Mouse (Mus musculus) spleen, postnatal 14 days (tissue): ENCODE measurements around the gene Mael.

ENCODE experiments used
- DNase-seq, 2 experiments: peaks; one replicate each; pipeline ENCODE4 v3.0.0; 2021 to 2022; ENCODE audit warnings: low spot score in 2 of 2

The Mael gene

DNA sequence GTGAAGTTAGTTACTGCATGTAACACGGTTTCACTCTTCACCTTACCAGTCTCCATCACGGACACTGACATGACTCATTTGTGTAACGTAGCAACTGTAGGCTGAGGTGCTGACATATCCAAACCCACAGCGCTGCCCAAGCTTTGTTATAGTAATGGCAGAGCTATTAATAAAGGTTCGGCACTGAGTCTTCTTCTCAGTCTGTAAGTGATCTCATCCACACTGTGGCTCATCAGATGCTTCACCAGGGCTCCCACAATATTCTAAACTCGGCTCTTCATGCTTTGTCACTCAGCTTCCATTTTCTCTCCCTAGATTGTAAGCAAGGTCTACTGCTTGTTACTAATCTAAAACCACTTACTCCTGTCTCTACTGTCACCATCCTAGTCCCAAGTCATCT lies 29.2 kb downstream of the Mael start:
- no peak for DNase-seq

- DNase-seq: no peak
Observed at GRCm38 (mm10) chr1:166205159-166205558, 33.4 kb downstream of the Mael start.

- DNase-seq: no peak
Observed at GRCm38 (mm10) chr1:166204171-166204570, 34.4 kb downstream of the Mael start.

DNA sequence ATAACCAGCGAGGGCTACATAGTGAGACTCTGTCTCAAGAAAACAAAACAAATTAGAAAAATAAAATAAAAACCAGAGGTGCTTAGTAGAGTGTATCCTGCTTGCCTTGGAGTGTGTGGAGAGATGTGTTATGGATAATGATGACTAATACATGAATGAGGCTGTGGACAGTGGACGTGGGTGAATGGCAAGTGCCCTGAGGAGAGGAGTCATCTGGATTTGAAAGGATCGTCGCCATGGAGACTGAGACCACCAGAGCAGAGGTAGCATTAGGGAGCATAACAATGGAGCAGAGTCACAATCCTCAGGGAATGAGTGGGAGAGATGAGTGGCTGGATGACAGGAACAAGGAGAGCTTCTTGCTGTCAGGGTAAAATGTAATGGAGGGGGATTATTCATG lies 48.7 kb downstream of the Mael start:
- DNase-seq: no peak

DNA sequence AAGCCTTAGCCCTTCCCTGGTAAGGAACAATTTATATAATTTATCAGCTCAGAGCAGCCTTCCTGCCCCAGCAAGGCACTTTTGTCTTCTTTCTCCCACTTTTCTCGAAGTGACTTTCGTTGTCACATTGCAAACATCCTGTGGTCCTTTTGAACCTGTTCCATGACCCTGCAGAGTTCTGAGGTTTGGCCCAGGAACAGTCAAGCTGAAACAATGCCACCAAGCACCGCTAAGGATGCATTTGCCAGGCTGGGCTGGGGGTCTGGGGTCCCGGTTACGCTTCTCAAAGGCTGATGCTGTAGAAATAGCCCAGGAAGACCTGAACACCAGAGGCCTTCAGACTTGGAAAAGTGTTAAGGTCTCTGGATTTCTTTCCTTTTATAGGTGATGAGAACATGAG lies 53.2 kb downstream of the Mael start:
- no peak for DNase-seq

- no peak for DNase-seq
Observed at GRCm38 (mm10) chr1:166184391-166185229, 53.9 kb downstream of the Mael start.

DNA sequence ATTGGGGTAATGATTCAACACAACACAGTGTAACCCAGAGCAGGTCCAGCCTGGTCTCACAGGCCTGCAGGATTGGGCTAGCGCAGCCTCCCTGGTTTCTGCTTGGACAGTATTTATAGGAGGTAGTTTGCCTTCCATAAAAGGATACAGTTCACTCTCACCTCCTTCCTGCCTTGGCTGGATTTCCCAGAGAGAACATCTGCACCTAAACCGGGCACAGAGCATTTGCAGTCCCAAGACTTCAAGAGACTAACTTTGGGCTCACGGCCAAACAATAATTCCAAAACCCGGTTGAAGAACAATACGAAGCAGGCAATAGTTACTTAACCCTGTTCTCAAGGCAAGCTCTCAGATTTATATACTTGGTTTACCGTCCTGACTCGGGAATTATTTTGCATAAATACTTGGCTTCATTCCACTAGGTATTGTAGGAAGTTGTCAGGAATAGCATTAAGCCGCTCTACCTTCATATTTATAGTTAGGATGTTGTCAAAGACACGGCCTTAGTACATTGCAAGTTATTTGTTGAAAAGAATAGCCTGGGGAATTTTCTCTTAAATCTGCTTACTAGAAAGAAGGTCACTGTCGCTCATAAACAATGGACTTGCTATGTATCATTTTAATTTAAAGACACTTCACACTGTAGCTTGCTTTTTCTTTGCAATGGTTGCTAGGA lies 55.5 kb downstream of the Mael start:
- no peak for DNase-seq

- DNase-seq: no peak
Observed at GRCm38 (mm10) chr1:166181510-166181909, 57.0 kb downstream of the Mael start.

DNA sequence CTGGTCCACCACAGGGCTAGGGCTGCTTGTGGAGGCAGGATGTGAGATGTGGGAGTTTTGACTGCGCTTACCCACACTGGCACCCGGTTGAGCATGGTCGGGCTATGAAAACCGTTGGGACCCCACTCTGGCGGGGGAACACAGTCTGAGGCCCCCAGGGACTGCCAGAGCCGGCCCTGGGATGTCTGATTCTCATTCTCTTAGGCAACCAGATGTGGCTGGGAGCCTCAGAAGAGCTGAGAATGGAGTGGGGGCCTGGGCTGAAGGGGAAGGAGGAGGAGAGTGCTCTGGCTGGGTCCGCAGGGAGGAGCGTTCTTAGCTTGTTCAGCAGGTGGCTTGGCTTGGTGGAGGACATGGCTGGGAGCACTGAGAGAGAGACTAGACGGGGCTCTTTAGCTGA lies 64.9 kb downstream of the Mael start:
- no peak for DNase-seq

DNA sequence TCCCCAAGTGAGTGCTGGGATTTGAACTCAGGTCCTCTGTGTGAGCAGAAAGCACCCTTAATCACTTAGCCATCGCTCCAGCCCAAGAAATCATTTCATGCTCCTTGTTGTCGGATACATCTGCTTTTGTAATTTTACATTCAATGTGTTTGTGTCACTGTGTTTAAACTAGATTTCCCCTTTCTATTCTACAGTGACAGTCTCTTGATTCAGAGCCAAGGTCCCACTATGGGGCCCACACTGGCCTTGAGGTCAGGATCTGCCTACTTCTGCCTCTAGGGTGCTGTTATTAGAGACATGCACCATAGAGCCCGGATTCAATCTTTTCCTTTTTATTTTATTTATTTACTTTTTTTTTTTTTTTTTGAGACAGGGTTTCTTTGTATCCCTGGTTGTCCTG lies 65.6 kb downstream of the Mael start:
- DNase-seq: no peak

DNA sequence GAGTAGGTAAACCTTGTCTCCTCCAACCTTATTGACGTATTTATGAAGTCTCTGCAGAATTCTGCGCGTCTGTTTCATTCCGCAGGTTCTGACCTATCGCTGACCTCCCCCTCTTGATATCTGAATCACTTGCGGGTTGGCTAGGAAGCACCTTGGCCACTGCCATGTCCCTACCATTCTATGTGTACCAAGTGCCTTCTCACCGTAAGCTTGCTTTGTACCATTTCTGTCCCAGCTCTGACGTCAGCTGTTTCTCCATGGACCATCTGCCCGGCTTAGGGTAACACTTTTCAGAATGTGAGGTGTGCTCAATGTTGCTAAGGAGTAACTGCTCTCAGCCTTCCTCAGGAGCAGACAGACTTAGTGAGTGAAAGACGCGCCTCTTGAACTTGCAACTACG lies 67.7 kb downstream of the Mael start:
- DNase-seq: no peak

- no peak for DNase-seq
Observed at GRCm38 (mm10) chr1:166169713-166170112, 68.8 kb downstream of the Mael start.

DNA sequence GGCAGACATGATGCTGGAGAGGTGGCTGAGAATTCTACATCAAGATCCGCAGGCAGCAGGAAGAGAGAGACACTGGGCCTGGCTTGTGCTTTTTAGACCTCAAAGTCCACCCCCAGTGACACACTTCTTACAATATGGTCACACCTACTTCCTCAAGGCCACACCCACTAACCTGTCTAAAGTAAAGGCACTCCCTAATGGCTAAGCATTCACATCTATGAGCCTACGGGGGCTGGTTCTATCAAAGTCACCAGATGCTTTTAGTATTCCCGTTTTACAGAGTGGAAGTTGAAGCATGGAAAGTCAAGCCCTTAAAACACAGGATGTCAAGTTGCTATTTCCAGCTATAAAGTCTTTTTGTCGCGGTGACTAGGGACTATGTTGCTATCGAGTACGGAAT lies 70.5 kb downstream of the Mael start:
- no peak for DNase-seq

DNA sequence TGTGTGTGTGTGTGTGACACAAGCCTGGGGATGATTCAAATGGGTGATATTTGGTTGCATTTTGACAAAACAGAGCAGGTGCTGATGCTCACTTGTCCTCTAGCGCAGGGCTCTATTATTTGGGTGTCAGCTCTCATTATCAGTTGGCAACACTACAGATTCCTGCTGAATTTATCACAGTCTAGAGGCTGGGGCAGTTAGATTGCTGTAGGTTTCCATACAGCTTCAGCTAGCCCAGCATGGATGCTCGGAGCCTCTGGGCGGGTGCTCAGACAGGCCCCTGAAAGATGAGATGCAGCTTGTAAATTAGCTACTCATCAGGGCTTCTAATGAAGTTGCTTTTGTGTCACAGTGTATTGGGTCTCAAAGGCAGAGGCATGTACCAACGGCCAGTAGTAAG lies 71.1 kb downstream of the Mael start:
- no peak for DNase-seq

GRCm38 (mm10) chr1:166165159-166165558 lies 73.4 kb downstream of the Mael start:
- no peak for DNase-seq

DNA sequence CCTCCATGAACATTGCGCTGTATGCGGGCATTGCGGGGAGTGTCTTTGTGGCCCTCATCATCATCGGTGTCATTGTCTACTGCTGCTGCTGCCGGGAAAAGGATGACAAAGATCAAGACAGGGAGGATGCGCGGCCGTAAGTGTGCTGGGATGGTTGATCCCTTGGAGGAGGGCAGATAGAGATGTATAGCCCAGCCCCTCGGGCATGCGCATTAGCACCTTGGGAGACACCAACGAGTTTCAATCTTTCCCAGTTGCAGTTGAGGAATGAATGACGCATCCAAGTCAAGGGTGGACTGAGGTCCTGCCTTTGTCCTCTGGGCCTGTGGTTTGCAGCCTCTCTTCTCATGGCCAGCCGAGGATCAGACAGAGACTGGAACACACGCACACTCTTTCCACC lies 74.0 kb downstream of the Mael start:
- no peak for DNase-seq

- DNase-seq: peak; percentile 14 to 30
Observed at GRCm38 (mm10) chr1:166160569-166161445, 77.7 kb downstream of the Mael start.

DNA sequence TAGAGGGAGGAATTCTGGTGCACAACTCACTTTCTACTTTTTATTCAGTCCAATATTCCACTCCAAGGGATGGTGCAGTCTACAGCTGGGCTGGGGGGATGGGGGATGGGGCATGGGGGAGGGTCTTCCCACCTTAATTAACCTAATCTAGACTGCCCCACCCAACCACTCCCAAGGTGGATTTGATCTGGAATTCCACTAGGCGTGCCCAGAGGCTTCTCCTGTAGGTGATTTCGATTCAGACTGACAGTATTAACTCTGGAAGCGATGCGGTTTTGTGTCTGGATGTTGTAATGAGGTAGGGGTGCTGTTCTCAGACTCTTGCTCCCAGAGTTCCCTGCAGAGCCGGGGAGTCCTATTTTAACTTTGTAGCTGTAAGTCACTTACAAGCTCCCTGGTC lies 78.4 kb downstream of the Mael start:
- DNase-seq: no peak

GRCm38 (mm10) chr1:166158664-166159063 lies 79.9 kb downstream of the Mael start:
- no peak for DNase-seq

GRCm38 (mm10) chr1:166157712-166158111 lies 80.8 kb downstream of the Mael start:
- DNase-seq: no peak

GRCm38 (mm10) chr1:166155113-166155494 lies 83.4 kb downstream of the Mael start:
- DNase-seq: no peak
